9 mouse cellular contexts compared by ENCODE assay signal in the genomic region with DNA sequence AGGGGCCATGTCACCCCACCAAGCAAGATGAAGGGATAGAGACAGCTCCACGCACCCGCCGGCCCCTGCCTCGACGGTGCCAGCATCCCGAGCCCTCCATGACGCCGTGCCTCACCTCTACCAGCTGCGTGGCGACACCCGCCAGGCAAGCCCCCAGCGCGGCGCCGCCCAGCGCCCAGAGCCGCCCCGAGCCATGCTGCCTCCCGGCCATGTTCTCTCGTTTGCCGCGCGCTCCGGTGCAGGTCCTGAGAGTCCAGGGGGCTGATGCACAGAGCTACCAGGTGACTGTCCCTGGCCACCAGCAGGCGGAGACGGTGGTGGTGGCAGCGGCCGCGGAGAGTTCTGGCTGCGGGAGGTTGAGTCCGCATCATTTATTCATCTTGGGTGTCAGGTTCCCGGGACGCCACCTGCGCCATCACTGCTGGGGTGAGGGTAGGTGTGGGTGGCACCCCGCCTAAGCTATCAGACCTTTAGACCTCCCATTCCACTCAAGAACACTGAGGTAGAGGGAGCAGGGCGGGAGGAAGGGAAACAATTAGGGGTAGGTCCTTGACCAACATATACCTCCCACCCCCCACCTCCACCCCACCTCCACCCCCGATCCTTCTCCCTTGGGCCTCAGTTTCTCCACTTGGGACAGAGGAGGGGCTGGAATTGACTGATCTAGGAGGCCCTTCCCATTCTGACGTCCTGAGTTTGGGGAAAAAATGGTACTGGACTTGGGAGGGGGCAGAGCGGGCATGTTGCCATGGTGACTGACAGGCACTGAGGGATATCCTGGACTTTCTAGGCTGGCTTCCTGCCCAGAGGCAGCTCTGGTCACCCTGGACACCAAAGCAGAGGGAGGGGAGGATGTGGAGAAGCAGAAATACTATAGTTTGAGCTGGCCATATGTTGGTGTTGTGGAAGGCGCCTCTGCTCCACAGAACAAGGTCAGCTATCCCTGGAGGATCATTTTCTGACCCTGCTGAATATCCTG. TPM values are rescaled to one million over a fixed set of nuclear protein-coding genes. Genes with fewer than 3 reads are reported as not detected.
DNase-seq lines count a peak whose midpoint lies in the region; ATAC-seq lines count a peak whose summit lies in the region.
"Had no signal": no experiment of that assay in that cellular context is flagged by ENCODE, and none has a peak within 500 bp of the region (broad histone marks: within the 10 kb centered on the region; RNA-seq: fewer than 3 reads in every experiment).

No protein-coding gene starts in this region.

- intact Hi-C loops in heart, postnatal 10 days (cut with DNase I): loop anchor here (5.0 kb wide), 3 partner anchors 68 to 232 kb away; no protein-coding TSS in a partner anchor

- no peak overlapping the region for H3K27ac ChIP-seq in heart, embryonic 11.5 days (ENCODE audit: low read depth, low read length)
- H3K27ac ChIP-seq in forebrain, embryonic 10.5 days: peak overlapping the region; percentile 60
- H3K27ac ChIP-seq in midbrain, embryonic 13.5 days: peak overlapping the region; percentile 62; the same call in 1 of the 2 replicates

- no peak for ATAC-seq in heart, embryonic 11.5 days (replicated peaks; ENCODE audit: insufficient number of reproducible peaks, low FRiP score, low TSS enrichment)
- ATAC-seq in midbrain, embryonic 13.5 days: peak; percentile 72
- no peak for ATAC-seq in megakaryocyte-erythroid progenitor cell, adult 5-6 weeks (replicated peaks; ENCODE audit: low FRiP score, low TSS enrichment, poor library complexity, severe bottlenecking)

- peak overlapping the region; percentile 33 for H3K4me3 ChIP-seq in heart, embryonic 11.5 days (ENCODE audit: low read depth, low read length)
- H3K4me3 ChIP-seq in forebrain, embryonic 10.5 days: peak overlapping the region; percentile 51
- H3K4me3 ChIP-seq in midbrain, embryonic 13.5 days (replicated peaks): peak overlapping the region; percentile 36

- H3K4me2 ChIP-seq in heart, embryonic 11.5 days: peak overlapping the region; percentile 66
- H3K4me2 ChIP-seq in midbrain, embryonic 13.5 days (replicated peaks): peak overlapping the region; percentile 58

- DNase-seq in heart, postnatal 10 days: no peak
- peak; percentile 54 for DNase-seq in T-cell, adult 2 months (ENCODE audit: low spot score)
- no peak for DNase-seq in forebrain, embryonic 10.5 days (ENCODE audit: extremely low spot score, low spot score)
- DNase-seq in kidney, adult 9 months: peak; percentile 57
- no peak for DNase-seq in spleen, adult 12 weeks (ENCODE audit: low spot score)

- 0 out of 2 replicates have a peak overlapping the region, but pooled peaks have one; percentile 39 for H3K9ac ChIP-seq in heart, embryonic 11.5 days (ENCODE audit: low read depth, low read length)
- H3K9ac ChIP-seq in midbrain, embryonic 13.5 days (replicated peaks): peak overlapping the region; percentile 60

- WGBS in heart, embryonic 11.5 days (ENCODE audit: insufficient replicate concordance): 13% methylated on average over 40 of the region's 40 CpGs
- 11% methylated on average over 40 of the region's 40 CpGs for WGBS in forebrain, embryonic 10.5 days
- 9% methylated on average over 40 of the region's 40 CpGs for WGBS in midbrain, embryonic 13.5 days

- no peaks in the 10 kb centered on the region for H3K4me1 ChIP-seq in heart, embryonic 11.5 days (ENCODE audit: control insufficient read depth, insufficient read depth, low read length)
- H3K4me1 ChIP-seq in forebrain, embryonic 10.5 days: peaks cover 23% of the 10 kb centered on the region
- peaks cover 24% of the 10 kb centered on the region for H3K4me1 ChIP-seq in midbrain, embryonic 13.5 days (replicated peaks)

- H3K9me3 ChIP-seq in heart, embryonic 11.5 days (replicated peaks; ENCODE audit: control insufficient read depth, low read length): no peaks in the 10 kb centered on the region
- no peaks in the 10 kb centered on the region for H3K9me3 ChIP-seq in forebrain, embryonic 10.5 days
- no peaks in the 10 kb centered on the region for H3K9me3 ChIP-seq in midbrain, embryonic 13.5 days

- H3K36me3 ChIP-seq in heart, embryonic 11.5 days (ENCODE audit: control insufficient read depth, insufficient read depth, low read length): no peaks in the 10 kb centered on the region
- H3K36me3 ChIP-seq in forebrain, embryonic 10.5 days (replicated peaks): no peaks in the 10 kb centered on the region
- no peaks in the 10 kb centered on the region for H3K36me3 ChIP-seq in midbrain, embryonic 13.5 days

- peaks cover 33% of the 10 kb centered on the region for H3K27me3 ChIP-seq in heart, embryonic 11.5 days (ENCODE audit: control insufficient read depth, insufficient read depth, low read length)
- peaks cover 77% of the 10 kb centered on the region for H3K27me3 ChIP-seq in forebrain, embryonic 10.5 days (ENCODE audit: poor library complexity, severe bottlenecking)
- peaks cover 32% of the 10 kb centered on the region for H3K27me3 ChIP-seq in midbrain, embryonic 13.5 days

RNA-seq across cellular contexts. Expression of gene Als2cl, which starts 5.7 kb away (rescaled TPM):
- polyA plus RNA-seq in heart, embryonic 11.5 days (2014; fragmentation: Nextera tagmentation; extraction: Ambion mirVana): 0.64 and 1.7 TPM in 2 replicates
- 10 to 100 TPM; 19.6 to 20.4 TPM for total RNA-seq in heart, postnatal 10 days (2021)
- 0.90 and 0.97 TPM in 2 replicates for polyA plus RNA-seq in forebrain, embryonic 10.5 days (2016; fragmentation: Nextera tagmentation; extraction: Ambion mirVana)
- polyA plus RNA-seq in midbrain, embryonic 13.5 days (2015; fragmentation: Nextera tagmentation; extraction: Ambion mirVana): 0.98 and 1.2 TPM in 2 replicates
- total RNA-seq in megakaryocyte-erythroid progenitor cell, adult 5-6 weeks (2014; fragmentation: Nextera tagmentation): 3.7 TPM in 1 of 2 replicates, not detected in the other
- total RNA-seq in megakaryocyte-erythroid progenitor cell, adult 5-6 weeks (2017): 0.66 and 1.0 TPM in 2 replicates

RNA-seq across cellular contexts. Expression of gene Tmie, which starts 5.9 kb away (rescaled TPM):
- polyA plus RNA-seq in heart, embryonic 11.5 days (2014; fragmentation: Nextera tagmentation; extraction: Ambion mirVana): 0.07 TPM in 1 of 2 replicates, not detected in the other
- under 1 TPM; 0.69 to 0.74 TPM for total RNA-seq in heart, postnatal 10 days (2021)
- polyA plus RNA-seq in forebrain, embryonic 10.5 days (2016; fragmentation: Nextera tagmentation; extraction: Ambion mirVana): 0.14 and 0.26 TPM in 2 replicates
- 0.49 and 0.74 TPM in 2 replicates for polyA plus RNA-seq in midbrain, embryonic 13.5 days (2015; fragmentation: Nextera tagmentation; extraction: Ambion mirVana)
- 0.94 TPM in 1 of 2 replicates, not detected in the other for total RNA-seq in megakaryocyte-erythroid progenitor cell, adult 5-6 weeks (2014; fragmentation: Nextera tagmentation)
- total RNA-seq in megakaryocyte-erythroid progenitor cell, adult 5-6 weeks (2017): 0.88 TPM in 1 of 2 replicates, not detected in the other

RNA-seq across cellular contexts. Expression of gene Prss50, which starts 16.2 kb away (rescaled TPM):
- polyA plus RNA-seq in heart, embryonic 11.5 days (2014; fragmentation: Nextera tagmentation; extraction: Ambion mirVana): 0.23 and 1.6 TPM in 2 replicates
- not detected for total RNA-seq in heart, postnatal 10 days (2021)
- polyA plus RNA-seq in forebrain, embryonic 10.5 days (2016; fragmentation: Nextera tagmentation; extraction: Ambion mirVana): 0.76 and 1.1 TPM in 2 replicates
- polyA plus RNA-seq in midbrain, embryonic 13.5 days (2015; fragmentation: Nextera tagmentation; extraction: Ambion mirVana): 0.24 TPM in 1 of 2 replicates, not detected in the other
- 37.4 and 42.3 TPM in 2 replicates for total RNA-seq in megakaryocyte-erythroid progenitor cell, adult 5-6 weeks (2014; fragmentation: Nextera tagmentation)
- total RNA-seq in megakaryocyte-erythroid progenitor cell, adult 5-6 weeks (2017): 16.5 and 28.2 TPM in 2 replicates
- total RNA-seq: hematopoietic stem cell, adult 5-6 weeks had no signal

RNA-seq across cellular contexts. Expression of gene Prss46, which starts 29.7 kb away (rescaled TPM):
- polyA plus RNA-seq in heart, embryonic 11.5 days (2014; fragmentation: Nextera tagmentation; extraction: Ambion mirVana): not detected in 2 replicates
- not detected for total RNA-seq in heart, postnatal 10 days (2021)
- polyA plus RNA-seq in forebrain, embryonic 10.5 days (2016; fragmentation: Nextera tagmentation; extraction: Ambion mirVana): not detected in 2 replicates
- polyA plus RNA-seq in midbrain, embryonic 13.5 days (2015; fragmentation: Nextera tagmentation; extraction: Ambion mirVana): not detected in 2 replicates
- not detected in 2 replicates for total RNA-seq in megakaryocyte-erythroid progenitor cell, adult 5-6 weeks (2014; fragmentation: Nextera tagmentation)
- total RNA-seq in megakaryocyte-erythroid progenitor cell, adult 5-6 weeks (2017): not detected in 2 replicates
- total RNA-seq: hematopoietic stem cell, adult 5-6 weeks had no signal

RNA-seq across cellular contexts. Expression of gene Prss45, which starts 39.6 kb away (rescaled TPM):
- not detected in 2 replicates for polyA plus RNA-seq in heart, embryonic 11.5 days (2014; fragmentation: Nextera tagmentation; extraction: Ambion mirVana)
- not detected for total RNA-seq in heart, postnatal 10 days (2021)
- not detected in 2 replicates for polyA plus RNA-seq in forebrain, embryonic 10.5 days (2016; fragmentation: Nextera tagmentation; extraction: Ambion mirVana)
- polyA plus RNA-seq in midbrain, embryonic 13.5 days (2015; fragmentation: Nextera tagmentation; extraction: Ambion mirVana): not detected in 2 replicates
- total RNA-seq in megakaryocyte-erythroid progenitor cell, adult 5-6 weeks (2014; fragmentation: Nextera tagmentation): not detected in 2 replicates
- total RNA-seq in megakaryocyte-erythroid progenitor cell, adult 5-6 weeks (2017): not detected in 2 replicates
- total RNA-seq: hematopoietic stem cell, adult 5-6 weeks had no signal

Comparison
In these comparisons a context has a peak if more than half of its experiments do, and no peak if none do; other contexts are left out.
1. DNase-seq: peak in T-cell, adult 2 months (single experiment) and kidney, adult 9 months (single experiment); none in heart, postnatal 10 days (0 of 2), forebrain, embryonic 10.5 days (single experiment) and spleen, adult 12 weeks (single experiment).
2. Peak in every context shown above with its lines, with median percentiles within 50 percentile points of each other: H3K4me3 ChIP-seq.